Mouse (Mus musculus) left cerebral cortex, postnatal 36 days (tissue): ENCODE results near the gene Ep400. TPM values are rescaled to one million over a fixed set of nuclear protein-coding genes. Genes with fewer than 3 reads are reported as not detected.
A peak's percentile ranks its signal among the peaks of the same experiment; 100 is the strongest.
"Not testable (repeated sequence)": the region's sequence is repeated elsewhere in the genome, so short reads cannot be mapped to it uniquely, and the experiment has no call there.

Experiments used
- DNase-seq, 2 experiments: peaks; one replicate each; pipeline ENCODE4 v3.0.0; 2021 to 2022; ENCODE audit warnings: low spot score in 2 of 2, mixed read lengths in 1 of 2
- intact Hi-C: fragments of 180-260 bp; cut with DNase I; formaldehyde crosslinking; loops from one replicate; pipeline ENCODE4 v1.15.1; 2025
- total RNA-seq, 2 experiments: library from RNA; stranded (reverse); gene quantifications; 2 replicates each; pipeline ENCODE4 v1.2.3; 2021

Gene Ep400
- total RNA-seq, 2 experiments from 2014 or later, result 95.6 to 101 TPM

GRCm38 (mm10) chr5:110780761-110781528 lies 10.4 kb upstream of the Ep400 start:
- DNase-seq, result no peak

GRCm38 (mm10) chr5:110779998-110780760 lies 9.7 kb upstream of the Ep400 start, which contains the start of gene Pus1:
Gene Pus1 (minus strand): TSS chr5:110780659.
- DNase-seq, result peak; percentile 94 to 95
- intact Hi-C loops, result no loop called here

More at GRCm38 (mm10) chr5:110780761-110781528, 10.4 kb upstream of the Ep400 start:
- intact Hi-C loops, result no loop called here

- intact Hi-C loops, result no loop called here
- DNase-seq, result no peak
Measured at GRCm38 (mm10) chr5:110779276-110779997, 8.9 kb upstream of the Ep400 start.

GRCm38 (mm10) chr5:110778263-110778662 lies 7.7 kb upstream of the Ep400 start:
- intact Hi-C loops, result no loop called here
- no peak for DNase-seq

- intact Hi-C loops, result no loop called here
- no peak for DNase-seq
Measured at GRCm38 (mm10) chr5:110776141-110776540, 5.6 kb upstream of the Ep400 start.

GRCm38 (mm10) chr5:110774511-110774910 lies 4.0 kb upstream of the Ep400 start:
- DNase-seq, result no peak
- intact Hi-C loops, result no loop called here

GRCm38 (mm10) chr5:110772945-110773344 lies 2.4 kb upstream of the Ep400 start:
- intact Hi-C loops, DNase-seq: not testable (repeated sequence)

- intact Hi-C loops, result no loop called here
- no peak for DNase-seq
Measured at GRCm38 (mm10) chr5:110770031-110770445, 479 bp downstream of the Ep400 start.

- no peak for DNase-seq
- intact Hi-C loops, result no loop called here
Measured at GRCm38 (mm10) chr5:110769272-110769671, 1.2 kb downstream of the Ep400 start.

- DNase-seq, result no peak
- intact Hi-C loops, result no loop called here
Measured at GRCm38 (mm10) chr5:110763890-110764289, 6.6 kb downstream of the Ep400 start.

GRCm38 (mm10) chr5:110745021-110745420 lies 25.5 kb downstream of the Ep400 start:
- intact Hi-C loops, result no loop called here
- DNase-seq, result no peak

- DNase-seq, result no peak
- intact Hi-C loops, result no loop called here
Measured at GRCm38 (mm10) chr5:110739496-110740275, 30.8 kb downstream of the Ep400 start.

GRCm38 (mm10) chr5:110735606-110736005 lies 34.9 kb downstream of the Ep400 start:
- intact Hi-C loops, result no loop called here
- no peak for DNase-seq

- intact Hi-C loops, result no loop called here
Measured at GRCm38 (mm10) chr5:110733231-110733823, 37.2 kb downstream of the Ep400 start.

GRCm38 (mm10) chr5:110731227-110731626 lies 39.3 kb downstream of the Ep400 start:
- no peak for DNase-seq
- intact Hi-C loops, result no loop called here

More at GRCm38 (mm10) chr5:110733231-110733823, 37.2 kb downstream of the Ep400 start:
- no peak for DNase-seq

- intact Hi-C loops, result no loop called here
Measured at GRCm38 (mm10) chr5:110727850-110728249, 42.7 kb downstream of the Ep400 start.

GRCm38 (mm10) chr5:110723543-110723942 lies 47.0 kb downstream of the Ep400 start:
- DNase-seq, result no peak
- intact Hi-C loops, result no loop called here

More at GRCm38 (mm10) chr5:110727850-110728249, 42.7 kb downstream of the Ep400 start:
- no peak for DNase-seq

GRCm38 (mm10) chr5:110721463-110721862 lies 49.1 kb downstream of the Ep400 start:
- DNase-seq, intact Hi-C loops: not testable (repeated sequence)

GRCm38 (mm10) chr5:110711455-110711854 lies 59.1 kb downstream of the Ep400 start:
- intact Hi-C loops, result no loop called here
- no peak for DNase-seq
